Mouse (Mus musculus): ENCODE data around the gene Adam33.

- no peak for TF ChIP-seq SIN3A (IDR thresholded peaks at IDR 0.05; ENCODE audit: low read length)
- TF ChIP-seq CTCF (conservative IDR thresholded peaks at IDR 0.05 in 1 of 2, IDR thresholded peaks at IDR 0.05 in 1 of 2; ENCODE audit: low read depth in 2 of 2, low read length in 2 of 2), result no peak
- no peak for TF ChIP-seq UBTF (IDR thresholded peaks at IDR 0.05; ENCODE audit: low read depth, low read length)
- no peak for TF ChIP-seq TBP (conservative IDR thresholded peaks at IDR 0.05; ENCODE audit: low read depth, low read length)
- TF ChIP-seq TCF12 (IDR thresholded peaks at IDR 0.05; ENCODE audit: low read depth, low read length), result no peak
- TF ChIP-seq ZC3H11A (IDR thresholded peaks at IDR 0.05; ENCODE audit: low read depth, low read length), result no peak
- TF ChIP-seq POLR2A (IDR thresholded peaks at IDR 0.05; ENCODE audit: low read depth, low read length), result no peak
- TF ChIP-seq CHD1 (IDR thresholded peaks at IDR 0.05; ENCODE audit: low read depth, low read length), result no peak
- TF ChIP-seq MAX (IDR thresholded peaks at IDR 0.05; ENCODE audit: low read length), result no peak
Observed at GRCm38 (mm10) chr2:131088581-131088980, 25.0 kb upstream of the Adam33 start.

Data from CH12.LX (cell line).